Mouse (Mus musculus) lung, postnatal 36 days (tissue): ENCODE data around the gene Fgfr2.
A peak's percentile ranks its signal among the peaks of the same experiment; 100 is the strongest.

Experiments used
- DNase-seq: peaks from one replicate; pipeline ENCODE4 v3.0.0; 2022; ENCODE audit warnings: mixed read lengths

Gene Fgfr2

GRCm38 (mm10) chr7:130257991-130258703 lies 2865.0 kb downstream of the Fgfr2 start:
- no peak for DNase-seq

- DNase-seq, result no peak
These were observed 2869.9 kb downstream of the Fgfr2 start for GRCm38 (mm10) chr7:130253264-130253663.

- DNase-seq, result peak; percentile 27
These were observed 2871.1 kb downstream of the Fgfr2 start for GRCm38 (mm10) chr7:130251936-130252523.

GRCm38 (mm10) chr7:130250994-130251393 lies 2872.2 kb downstream of the Fgfr2 start:
- no peak for DNase-seq

GRCm38 (mm10) chr7:130248403-130248802 lies 2874.7 kb downstream of the Fgfr2 start:
- DNase-seq, result peak; percentile 54

GRCm38 (mm10) chr7:130247831-130248230 lies 2875.3 kb downstream of the Fgfr2 start:
- no peak for DNase-seq

- DNase-seq, result peak; percentile 85
These were observed 2876.7 kb downstream of the Fgfr2 start for GRCm38 (mm10) chr7:130246483-130246882.

GRCm38 (mm10) chr7:130244545-130244944 lies 2878.6 kb downstream of the Fgfr2 start:
- peak; percentile 60 for DNase-seq

GRCm38 (mm10) chr7:130243811-130244210 lies 2879.3 kb downstream of the Fgfr2 start:
- DNase-seq, result no peak

- no peak for DNase-seq
These were observed 2883.0 kb downstream of the Fgfr2 start for GRCm38 (mm10) chr7:130240191-130240590.

- no peak for DNase-seq
These were observed 2885.9 kb downstream of the Fgfr2 start for GRCm38 (mm10) chr7:130237244-130237643.

- no peak for DNase-seq
These were observed 2889.4 kb downstream of the Fgfr2 start for GRCm38 (mm10) chr7:130233777-130234176.

- DNase-seq, result no peak
These were observed 2893.1 kb downstream of the Fgfr2 start for GRCm38 (mm10) chr7:130230034-130230433.

- no peak for DNase-seq
These were observed 2897.9 kb downstream of the Fgfr2 start for GRCm38 (mm10) chr7:130225227-130225626.

GRCm38 (mm10) chr7:130222633-130223354 lies 2900.4 kb downstream of the Fgfr2 start:
- no peak for DNase-seq

GRCm38 (mm10) chr7:130221661-130222387 lies 2901.3 kb downstream of the Fgfr2 start:
- peak; percentile 35 for DNase-seq

GRCm38 (mm10) chr7:130220627-130221026 lies 2902.5 kb downstream of the Fgfr2 start:
- no peak for DNase-seq

GRCm38 (mm10) chr7:130219844-130220243 lies 2903.3 kb downstream of the Fgfr2 start:
- DNase-seq, result peak; percentile 72

GRCm38 (mm10) chr7:130216272-130216671 lies 2906.9 kb downstream of the Fgfr2 start:
- no peak for DNase-seq

GRCm38 (mm10) chr7:130215348-130216252 lies 2907.6 kb downstream of the Fgfr2 start:
- DNase-seq, result peak; percentile 79

GRCm38 (mm10) chr7:130213156-130213555 lies 2910.0 kb downstream of the Fgfr2 start:
- DNase-seq, result no peak

GRCm38 (mm10) chr7:130211411-130211810 lies 2911.7 kb downstream of the Fgfr2 start:
- DNase-seq, result no peak
